Mouse (Mus musculus): ENCODE data around the gene Myh3. TPM values are rescaled to one million over a fixed set of nuclear protein-coding genes. Genes with fewer than 3 reads are reported as not detected.

Myh3 gene
- polyA plus RNA-seq, 1 experiment from 2014 or later: 0.23 TPM

- Histone ChIP-seq H3K27me3 (ENCODE audit: control insufficient read depth, insufficient read depth, low read length) (no peaks in the 10 kb centered on the region), H3K4me1 (replicated peaks; ENCODE audit: control insufficient read depth, insufficient read depth, low read length) (no peaks in the 10 kb centered on the region), H3K9me3 (ENCODE audit: control insufficient read depth, low read length) (no peaks in the 10 kb centered on the region), H3K36me3 (replicated peaks; ENCODE audit: control insufficient read depth, insufficient read depth) (no peaks in the 10 kb centered on the region), H3K9ac (no peak overlapping the region), H3K4me3 (replicated peaks; ENCODE audit: low read length) (no peak overlapping the region), H3K27ac (no peak overlapping the region), H3K4me2 (replicated peaks) (no peak overlapping the region)
- 87% methylated on average over 10 of the region's 10 CpGs for WGBS
- DNase-seq (ENCODE audit: low spot score) (no peak), ATAC-seq (ENCODE audit: low FRiP score) (no peak)
Measured at GRCm38 (mm10) chr11:67106973-67107372, 28.9 kb downstream of the Myh3 start.

DNA sequence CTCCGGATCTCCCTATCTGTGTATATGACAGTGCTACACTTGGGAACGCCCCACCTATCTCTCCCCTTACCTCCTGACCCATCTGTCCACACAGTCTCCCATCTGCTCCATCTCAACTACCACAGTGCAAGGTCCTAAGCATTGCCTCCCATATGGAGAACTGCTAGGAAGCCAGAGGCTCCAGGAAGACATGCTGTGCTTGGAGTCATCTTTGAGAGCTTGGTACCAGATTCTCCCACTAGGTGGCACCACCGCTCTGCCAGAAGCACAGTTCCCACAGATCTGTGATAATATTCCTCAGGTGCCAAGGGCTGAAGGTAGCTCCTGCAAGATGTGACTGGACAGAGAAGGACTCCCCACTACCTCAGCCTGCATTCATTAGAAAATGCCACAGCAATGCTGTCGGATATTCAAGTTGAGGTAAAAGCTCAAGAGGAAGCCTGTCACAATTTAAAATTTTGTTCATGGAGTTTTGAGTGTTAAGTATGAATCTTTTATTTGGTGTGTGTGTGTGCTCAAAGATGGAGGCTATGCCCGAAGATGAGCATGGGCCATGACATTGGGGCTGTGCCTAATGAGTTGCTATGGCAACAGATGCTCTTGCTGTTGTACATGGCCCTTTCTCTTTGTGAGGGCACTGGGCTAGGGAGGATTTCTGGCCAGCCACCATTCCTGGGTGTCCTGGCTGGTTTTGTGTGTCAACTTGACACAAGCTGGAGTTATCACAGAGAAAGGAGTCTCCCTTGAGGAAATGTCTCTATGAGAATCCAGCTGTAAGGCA is 32.3 kb downstream of the Myh3 start:
- no peak overlapping the region for H3K27ac ChIP-seq
- H3K9ac ChIP-seq: no peak overlapping the region
- WGBS: 31% methylated on average over 5 of the region's 5 CpGs
- no peaks in the 10 kb centered on the region for H3K9me3 ChIP-seq (ENCODE audit: control insufficient read depth, low read length)
- no peaks in the 10 kb centered on the region for H3K27me3 ChIP-seq (ENCODE audit: control insufficient read depth, insufficient read depth, low read length)
- no peak overlapping the region for H3K4me3 ChIP-seq (replicated peaks; ENCODE audit: low read length)
- H3K4me2 ChIP-seq (replicated peaks): no peak overlapping the region
- DNase-seq (ENCODE audit: low spot score) (peak; percentile 92), ATAC-seq (ENCODE audit: low FRiP score) (no peak)
- H3K36me3 ChIP-seq (replicated peaks; ENCODE audit: control insufficient read depth, insufficient read depth): no peaks in the 10 kb centered on the region
- no peaks in the 10 kb centered on the region for H3K4me1 ChIP-seq (replicated peaks; ENCODE audit: control insufficient read depth, insufficient read depth, low read length)

- Histone ChIP-seq H3K27ac (no peak overlapping the region), H3K4me2 (replicated peaks) (no peak overlapping the region), H3K4me1 (replicated peaks; ENCODE audit: control insufficient read depth, insufficient read depth, low read length) (no peaks in the 10 kb centered on the region), H3K4me3 (replicated peaks; ENCODE audit: low read length) (no peak overlapping the region), H3K36me3 (replicated peaks; ENCODE audit: control insufficient read depth, insufficient read depth) (no peaks in the 10 kb centered on the region), H3K9me3 (ENCODE audit: control insufficient read depth, low read length) (no peaks in the 10 kb centered on the region), H3K27me3 (ENCODE audit: control insufficient read depth, insufficient read depth, low read length) (no peaks in the 10 kb centered on the region), H3K9ac (no peak overlapping the region)
- 23% methylated on average over 11 of the region's 11 CpGs for WGBS
- peak; percentile 40; the same call in 1 of the 2 replicates for ATAC-seq (ENCODE audit: low FRiP score)
- DNase-seq (ENCODE audit: low spot score): peak; percentile 79
Measured at GRCm38 (mm10) chr11:67112019-67112850, 34.1 kb downstream of the Myh3 start.

- Histone ChIP-seq H3K4me2 (replicated peaks) (no peak overlapping the region), H3K9ac (no peak overlapping the region), H3K4me3 (replicated peaks; ENCODE audit: low read length) (no peak overlapping the region), H3K27ac (no peak overlapping the region), H3K27me3 (ENCODE audit: control insufficient read depth, insufficient read depth, low read length) (no peaks in the 10 kb centered on the region), H3K4me1 (replicated peaks; ENCODE audit: control insufficient read depth, insufficient read depth, low read length) (no peaks in the 10 kb centered on the region), H3K36me3 (replicated peaks; ENCODE audit: control insufficient read depth, insufficient read depth) (no peaks in the 10 kb centered on the region), H3K9me3 (ENCODE audit: control insufficient read depth, low read length) (no peaks in the 10 kb centered on the region)
- DNase-seq (ENCODE audit: low spot score) (peak; percentile 94), ATAC-seq (ENCODE audit: low FRiP score) (0 out of 2 replicates have a peak, but pooled peaks have one; percentile 31)
- 45% methylated on average over 11 of the region's 11 CpGs for WGBS
Measured at GRCm38 (mm10) chr11:67112851-67113202, 34.7 kb downstream of the Myh3 start.

DNA sequence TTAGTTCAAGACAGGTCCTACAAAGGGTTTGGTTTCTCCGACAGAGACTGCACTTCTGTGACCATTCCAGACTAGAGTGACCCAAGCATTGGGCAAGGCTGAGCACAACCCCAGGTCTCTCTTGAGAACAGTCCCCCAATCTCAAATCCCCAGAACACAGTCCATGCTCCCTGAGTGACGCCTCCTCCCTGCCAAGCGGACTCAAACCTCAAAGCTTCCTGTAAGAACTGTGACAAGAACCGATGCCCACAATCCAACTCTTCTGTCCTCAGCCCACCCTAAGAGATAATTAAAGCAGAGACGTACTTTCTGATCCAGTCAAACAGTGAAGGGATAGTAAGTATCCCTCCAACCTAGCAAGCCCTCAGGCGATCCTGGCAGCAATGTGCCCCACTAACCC is 35.3 kb downstream of the Myh3 start:
- 93% methylated on average over 6 of the region's 6 CpGs for WGBS
- Histone ChIP-seq H3K9me3 (ENCODE audit: control insufficient read depth, low read length) (no peaks in the 10 kb centered on the region), H3K4me1 (replicated peaks; ENCODE audit: control insufficient read depth, insufficient read depth, low read length) (0 out of 2 replicates have a peak, but pooled peaks cover 3% of the 10 kb centered on the region), H3K27me3 (ENCODE audit: control insufficient read depth, insufficient read depth, low read length) (no peaks in the 10 kb centered on the region), H3K4me2 (replicated peaks) (no peak overlapping the region), H3K9ac (no peak overlapping the region), H3K36me3 (replicated peaks; ENCODE audit: control insufficient read depth, insufficient read depth) (no peaks in the 10 kb centered on the region), H3K4me3 (replicated peaks; ENCODE audit: low read length) (no peak overlapping the region), H3K27ac (no peak overlapping the region)
- DNase-seq (ENCODE audit: low spot score): no peak
- no peak for ATAC-seq (ENCODE audit: low FRiP score)

GRCm38 (mm10) chr11:67114261-67114660 is 36.2 kb downstream of the Myh3 start:
- Histone ChIP-seq H3K4me2 (replicated peaks) (no peak overlapping the region), H3K4me3 (replicated peaks; ENCODE audit: low read length) (no peak overlapping the region), H3K9me3 (ENCODE audit: control insufficient read depth, low read length) (no peaks in the 10 kb centered on the region), H3K27me3 (ENCODE audit: control insufficient read depth, insufficient read depth, low read length) (no peaks in the 10 kb centered on the region), H3K36me3 (replicated peaks; ENCODE audit: control insufficient read depth, insufficient read depth) (no peaks in the 10 kb centered on the region), H3K4me1 (replicated peaks; ENCODE audit: control insufficient read depth, insufficient read depth, low read length) (0 out of 2 replicates have a peak, but pooled peaks cover 3% of the 10 kb centered on the region), H3K27ac (no peak overlapping the region), H3K9ac (no peak overlapping the region)
- WGBS: 94% methylated on average over 5 of the region's 5 CpGs
- ATAC-seq (ENCODE audit: low FRiP score) (no peak), DNase-seq (ENCODE audit: low spot score) (no peak)

DNA sequence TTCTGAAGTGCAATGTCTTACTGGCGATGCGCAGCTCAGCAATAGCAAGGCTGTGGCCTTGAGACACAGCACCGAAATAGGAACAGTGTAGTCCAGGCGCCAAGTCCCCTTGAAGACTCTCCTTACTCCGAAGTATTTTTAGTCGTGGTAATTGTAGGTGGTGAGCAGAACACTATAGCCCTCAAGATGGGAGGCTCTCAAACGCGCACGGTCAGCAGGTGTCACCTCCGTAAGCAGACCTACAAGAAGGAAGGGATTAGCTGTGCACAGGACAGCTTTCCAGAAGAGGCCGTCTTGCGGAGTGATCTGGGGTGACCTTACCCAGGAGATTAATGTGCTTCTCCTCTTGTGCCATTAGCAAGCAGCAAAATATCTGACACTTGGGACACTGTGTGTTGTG is 36.8 kb downstream of the Myh3 start:
- no peak for ATAC-seq (ENCODE audit: low FRiP score)
- 91% methylated on average over 12 of the region's 12 CpGs for WGBS

DNA sequence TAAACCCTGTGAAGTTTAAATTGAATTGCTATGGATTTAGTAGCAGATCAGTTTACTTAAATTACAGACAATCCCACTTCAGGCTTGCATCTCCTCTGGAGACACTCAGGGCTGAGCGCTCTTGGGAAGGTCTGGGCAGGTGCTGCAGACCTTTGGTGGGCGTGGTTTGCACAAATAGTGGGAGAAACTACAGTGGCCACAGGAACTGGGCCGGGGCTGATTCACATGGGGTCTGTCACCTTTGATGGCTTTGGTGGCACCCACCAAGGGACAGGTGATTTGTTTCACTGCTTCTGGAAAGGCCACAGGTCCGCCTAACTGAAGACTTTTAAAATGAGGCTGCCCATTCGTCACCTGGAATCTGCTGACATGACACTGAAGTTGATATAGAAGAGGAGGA is 38.6 kb downstream of the Myh3 start:
- H3K9ac ChIP-seq: no peak overlapping the region
- WGBS: 78% methylated on average over 5 of the region's 5 CpGs
- no peak overlapping the region for H3K27ac ChIP-seq
- H3K27me3 ChIP-seq (ENCODE audit: control insufficient read depth, insufficient read depth, low read length): no peaks in the 10 kb centered on the region
- DNase-seq (ENCODE audit: low spot score) (no peak), ATAC-seq (ENCODE audit: low FRiP score) (no peak)
- H3K4me3 ChIP-seq (replicated peaks; ENCODE audit: low read length): no peak overlapping the region
- no peak overlapping the region for H3K4me2 ChIP-seq (replicated peaks)
- H3K36me3 ChIP-seq (replicated peaks; ENCODE audit: control insufficient read depth, insufficient read depth): no peaks in the 10 kb centered on the region
- 0 out of 2 replicates have a peak, but pooled peaks cover 3% of the 10 kb centered on the region for H3K4me1 ChIP-seq (replicated peaks; ENCODE audit: control insufficient read depth, insufficient read depth, low read length)
- H3K9me3 ChIP-seq (ENCODE audit: control insufficient read depth, low read length): no peaks in the 10 kb centered on the region

More for the DNA sequence above, 36.8 kb downstream of the Myh3 start:
- no peak for DNase-seq (ENCODE audit: low spot score)
- Histone ChIP-seq H3K4me3 (replicated peaks; ENCODE audit: low read length) (no peak overlapping the region), H3K4me2 (replicated peaks) (no peak overlapping the region), H3K27ac (no peak overlapping the region), H3K9ac (no peak overlapping the region), H3K36me3 (replicated peaks; ENCODE audit: control insufficient read depth, insufficient read depth) (no peaks in the 10 kb centered on the region), H3K27me3 (ENCODE audit: control insufficient read depth, insufficient read depth, low read length) (no peaks in the 10 kb centered on the region), H3K4me1 (replicated peaks; ENCODE audit: control insufficient read depth, insufficient read depth, low read length) (0 out of 2 replicates have a peak, but pooled peaks cover 3% of the 10 kb centered on the region), H3K9me3 (ENCODE audit: control insufficient read depth, low read length) (no peaks in the 10 kb centered on the region)

DNA sequence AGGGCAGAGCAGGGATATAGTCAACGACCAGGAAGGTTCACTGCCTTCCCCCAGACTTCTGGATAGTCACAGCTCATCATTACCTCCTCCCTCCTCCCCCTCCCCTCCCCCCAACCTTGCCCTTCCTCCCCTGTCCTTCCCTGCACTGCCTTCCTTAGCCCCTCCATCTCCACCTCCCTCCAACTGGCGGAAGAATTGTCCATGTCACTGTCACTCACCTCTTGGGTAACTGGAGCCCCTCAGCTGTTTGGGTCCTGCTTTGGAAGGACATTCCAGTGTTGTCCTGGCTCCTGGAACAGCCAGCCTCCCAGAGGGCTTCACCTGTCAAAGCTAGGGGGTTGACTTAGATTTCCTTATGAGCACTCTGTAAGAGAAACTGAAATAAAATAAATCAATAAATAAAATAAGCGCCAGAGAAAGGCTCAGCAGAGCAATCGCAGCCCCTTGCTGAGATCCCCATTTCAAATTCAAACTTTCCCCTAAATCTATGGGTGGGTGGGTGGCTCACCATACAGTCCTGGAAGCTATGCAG is 41.5 kb downstream of the Myh3 start:
- no peaks in the 10 kb centered on the region for H3K27me3 ChIP-seq (ENCODE audit: control insufficient read depth, insufficient read depth, low read length)
- no peak overlapping the region for H3K4me2 ChIP-seq (replicated peaks)
- H3K4me1 ChIP-seq (replicated peaks; ENCODE audit: control insufficient read depth, insufficient read depth, low read length): 0 out of 2 replicates have a peak, but pooled peaks cover 3% of the 10 kb centered on the region
- H3K27ac ChIP-seq: no peak overlapping the region
- ATAC-seq (ENCODE audit: low FRiP score) (no peak), DNase-seq (ENCODE audit: low spot score) (no peak)
- 41% methylated on average over 4 of the region's 4 CpGs for WGBS
- no peak overlapping the region for H3K9ac ChIP-seq
- H3K9me3 ChIP-seq (ENCODE audit: control insufficient read depth, low read length): no peaks in the 10 kb centered on the region
- no peak overlapping the region for H3K4me3 ChIP-seq (replicated peaks; ENCODE audit: low read length)
- no peaks in the 10 kb centered on the region for H3K36me3 ChIP-seq (replicated peaks; ENCODE audit: control insufficient read depth, insufficient read depth)

Data from hindbrain, embryonic 14.5 days (tissue).